Mouse (Mus musculus): ENCODE results near the gene Abcc9. TPM values are rescaled to one million over a fixed set of nuclear protein-coding genes. Genes with fewer than 3 reads are reported as not detected.

The Abcc9 gene
- polyA plus RNA-seq, 2 experiments, result 1.0 to 2.0 TPM

- Histone ChIP-seq H3K27me3 (ENCODE audit: control insufficient read depth, insufficient read depth, low read length) (no peaks in the 10 kb centered on the region), H3K4me1 (replicated peaks; ENCODE audit: control insufficient read depth in 2 of 2, insufficient read depth in 2 of 2, low read length in 1 of 2) (peaks cover 0 to 9% of the 10 kb centered on the region in 2 experiments; a peak in 2 of 4 replicates), H3K4me2 (ENCODE audit: low read depth) (no peak overlapping the region), H3K9ac (replicated peaks) (no peak overlapping the region), H3K36me3 (replicated peaks; ENCODE audit: control insufficient read depth, insufficient read depth, low read depth) (no peaks in the 10 kb centered on the region), H3K9me3 (ENCODE audit: control insufficient read depth, low read length) (no peaks in the 10 kb centered on the region), H3K27ac (no peak overlapping the region), H3K4me3 (ENCODE audit: insufficient read depth in 1 of 2, low read depth in 2 of 2, low read length in 2 of 2) (no peak overlapping the region)
- ATAC-seq (ENCODE audit: insufficient read depth) (no peak), DNase-seq (ENCODE audit: low read depth in 3 of 3, low spot score in 3 of 3) (no peak)
- TF ChIP-seq EP300 (IDR thresholded peaks at IDR 0.05; ENCODE audit: low read depth) (no peak), CTCF (IDR thresholded peaks at IDR 0.05; ENCODE audit: low read depth) (no peak)
- 33% methylated on average over 7 of the region's 7 CpGs for WGBS (ENCODE audit: insufficient replicate concordance)
These were observed 44.6 kb upstream of the Abcc9 start for GRCm38 (mm10) chr6:142746765-142747164.

GRCm38 (mm10) chr6:142745484-142745883 lies 43.4 kb upstream of the Abcc9 start:
- no peaks in the 10 kb centered on the region for H3K27me3 ChIP-seq (ENCODE audit: control insufficient read depth, insufficient read depth, low read length)
- no peak overlapping the region for H3K27ac ChIP-seq
- DNase-seq (ENCODE audit: low read depth in 3 of 3, low spot score in 3 of 3), result no peak
- no peaks in the 10 kb centered on the region for H3K9me3 ChIP-seq (ENCODE audit: control insufficient read depth, low read length)
- TF ChIP-seq CTCF (IDR thresholded peaks at IDR 0.05; ENCODE audit: low read depth), result no peak
- peaks cover 0 to 9% of the 10 kb centered on the region in 2 experiments; a peak in 2 of 4 replicates for H3K4me1 ChIP-seq (replicated peaks; ENCODE audit: control insufficient read depth in 2 of 2, insufficient read depth in 2 of 2, low read length in 1 of 2)
- no peak overlapping the region for H3K9ac ChIP-seq (replicated peaks)
- H3K4me2 ChIP-seq (ENCODE audit: low read depth), result no peak overlapping the region
- no peaks in the 10 kb centered on the region for H3K36me3 ChIP-seq (replicated peaks; ENCODE audit: control insufficient read depth, insufficient read depth, low read depth)
- ATAC-seq (ENCODE audit: insufficient read depth), result no peak
- WGBS (ENCODE audit: insufficient replicate concordance), result 80% methylated on average over 5 of the region's 5 CpGs
- no peak overlapping the region for H3K4me3 ChIP-seq (ENCODE audit: insufficient read depth in 1 of 2, low read depth in 2 of 2, low read length in 2 of 2)

- Histone ChIP-seq H3K4me1 (replicated peaks; ENCODE audit: control insufficient read depth in 2 of 2, insufficient read depth in 2 of 2, low read length in 1 of 2) (peaks cover 0 to 6% of the 10 kb centered on the region in 2 experiments; a peak in 2 of 4 replicates), H3K36me3 (replicated peaks; ENCODE audit: control insufficient read depth, insufficient read depth, low read depth) (no peaks in the 10 kb centered on the region), H3K9ac (replicated peaks) (no peak overlapping the region), H3K4me3 (ENCODE audit: insufficient read depth in 1 of 2, low read depth in 2 of 2, low read length in 2 of 2) (no peak overlapping the region), H3K27ac (no peak overlapping the region), H3K27me3 (ENCODE audit: control insufficient read depth, insufficient read depth, low read length) (no peaks in the 10 kb centered on the region), H3K9me3 (ENCODE audit: control insufficient read depth, low read length) (no peaks in the 10 kb centered on the region), H3K4me2 (ENCODE audit: low read depth) (no peak overlapping the region)
- DNase-seq (ENCODE audit: low read depth in 3 of 3, low spot score in 3 of 3), result no peak
- whole genome bisulfite sequencing (ENCODE audit: insufficient replicate concordance), result 69% methylated on average over 4 of the region's 4 CpGs
- no peak for ATAC-seq (ENCODE audit: insufficient read depth)
- TF ChIP-seq CTCF (IDR thresholded peaks at IDR 0.05; ENCODE audit: low read depth), result no peak
- no peak for TF ChIP-seq EP300 (IDR thresholded peaks at IDR 0.05; ENCODE audit: low read depth)
These were observed 41.1 kb upstream of the Abcc9 start for GRCm38 (mm10) chr6:142743193-142743592.

GRCm38 (mm10) chr6:142741763-142742162 lies 39.6 kb upstream of the Abcc9 start:
- no peak for DNase-seq (ENCODE audit: low read depth in 3 of 3, low spot score in 3 of 3)
- H3K27ac ChIP-seq, result no peak overlapping the region
- no peak overlapping the region for H3K4me3 ChIP-seq (ENCODE audit: insufficient read depth in 1 of 2, low read depth in 2 of 2, low read length in 2 of 2)
- TF ChIP-seq EP300 (IDR thresholded peaks at IDR 0.05; ENCODE audit: low read depth), result no peak
- no peak for TF ChIP-seq CTCF (IDR thresholded peaks at IDR 0.05; ENCODE audit: low read depth)
- ATAC-seq (ENCODE audit: insufficient read depth), result no peak
- no peak overlapping the region for H3K9ac ChIP-seq (replicated peaks)
- H3K9me3 ChIP-seq (ENCODE audit: control insufficient read depth, low read length), result no peaks in the 10 kb centered on the region
- no peaks in the 10 kb centered on the region for H3K27me3 ChIP-seq (ENCODE audit: control insufficient read depth, insufficient read depth, low read length)
- H3K4me1 ChIP-seq (replicated peaks; ENCODE audit: control insufficient read depth in 2 of 2, insufficient read depth in 2 of 2, low read length in 1 of 2), result peaks cover 0 to 10% of the 10 kb centered on the region in 2 experiments; a peak in 2 of 4 replicates
- no peak overlapping the region for H3K4me2 ChIP-seq (ENCODE audit: low read depth)
- H3K36me3 ChIP-seq (replicated peaks; ENCODE audit: control insufficient read depth, insufficient read depth, low read depth), result no peaks in the 10 kb centered on the region
- WGBS (ENCODE audit: insufficient replicate concordance), result 62% methylated on average over 6 of the region's 6 CpGs

- H3K4me1 ChIP-seq (replicated peaks; ENCODE audit: control insufficient read depth in 2 of 2, insufficient read depth in 2 of 2, low read length in 1 of 2), result peaks cover 0 to 8% of the 10 kb centered on the region in 2 experiments; a peak in 1 of 4 replicates
- 59% methylated on average over 6 of the region's 6 CpGs for WGBS (ENCODE audit: insufficient replicate concordance)
- no peak overlapping the region for H3K4me2 ChIP-seq (ENCODE audit: low read depth)
- DNase-seq (ENCODE audit: low read depth in 3 of 3, low spot score in 3 of 3), result no peak
- H3K27ac ChIP-seq, result no peak overlapping the region
- no peaks in the 10 kb centered on the region for H3K36me3 ChIP-seq (replicated peaks; ENCODE audit: control insufficient read depth, insufficient read depth, low read depth)
- H3K27me3 ChIP-seq (ENCODE audit: control insufficient read depth, insufficient read depth, low read length), result no peaks in the 10 kb centered on the region
- H3K4me3 ChIP-seq (ENCODE audit: insufficient read depth in 1 of 2, low read depth in 2 of 2, low read length in 2 of 2), result no peak overlapping the region
- no peak for TF ChIP-seq CTCF (IDR thresholded peaks at IDR 0.05; ENCODE audit: low read depth)
- TF ChIP-seq EP300 (IDR thresholded peaks at IDR 0.05; ENCODE audit: low read depth), result no peak
- H3K9me3 ChIP-seq (ENCODE audit: control insufficient read depth, low read length), result no peaks in the 10 kb centered on the region
- no peak; the same call in 1 of the 2 replicates for ATAC-seq (ENCODE audit: insufficient read depth)
- no peak overlapping the region for H3K9ac ChIP-seq (replicated peaks)
These were observed 36.5 kb upstream of the Abcc9 start for GRCm38 (mm10) chr6:142738637-142739036.
